Mouse (Mus musculus) cerebellum, adult 18-20 months (tissue): Measurements from ENCODE around the gene Msi2.
A peak's percentile ranks its signal among the peaks of the same experiment; 100 is the strongest.

Experiments used
- DNase-seq, 2 experiments: peaks; one replicate each; pipeline ENCODE4 v3.0.0; 2021

Msi2 gene

DNA sequence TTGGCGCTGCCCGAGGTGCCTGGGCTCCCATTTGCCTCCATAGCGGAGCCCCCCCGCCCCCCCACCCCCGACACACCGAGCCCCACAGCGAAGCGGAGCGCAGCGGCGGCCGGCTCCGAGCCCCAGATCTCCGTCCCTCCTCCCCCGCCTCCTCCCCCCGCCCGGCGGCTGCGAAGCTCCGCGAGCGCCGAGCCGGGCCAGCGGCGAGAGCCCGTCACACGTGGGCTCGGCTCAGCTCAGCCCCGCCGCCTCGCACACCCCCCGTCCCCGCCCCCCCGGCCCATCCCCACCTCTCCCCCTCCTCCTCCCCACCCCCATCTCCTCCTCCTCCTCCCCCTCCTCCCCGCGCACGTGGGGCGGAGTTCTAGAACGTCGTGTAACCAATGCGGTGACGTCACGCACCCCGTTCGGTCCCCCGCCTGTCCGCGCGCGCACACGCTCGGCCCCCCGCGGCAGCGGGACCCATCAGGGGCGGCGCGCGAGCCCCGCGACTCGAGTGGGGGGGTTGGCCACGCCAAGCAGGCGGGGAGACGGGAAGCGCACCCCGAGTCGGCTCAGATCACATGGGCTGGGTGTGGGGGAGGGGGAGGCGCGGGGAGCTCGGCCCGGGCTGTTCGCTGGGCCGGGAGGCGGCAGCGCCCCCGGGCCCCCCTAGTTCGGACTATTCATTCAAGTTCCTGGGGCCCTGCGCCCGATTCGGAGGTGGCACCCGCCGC is at the start of gene Msi2:
Gene Msi2, minus strand, starts transcription at position 464 of the 716 bp plus-strand sequence.
- peak; percentile 92 to 95 for DNase-seq

DNA sequence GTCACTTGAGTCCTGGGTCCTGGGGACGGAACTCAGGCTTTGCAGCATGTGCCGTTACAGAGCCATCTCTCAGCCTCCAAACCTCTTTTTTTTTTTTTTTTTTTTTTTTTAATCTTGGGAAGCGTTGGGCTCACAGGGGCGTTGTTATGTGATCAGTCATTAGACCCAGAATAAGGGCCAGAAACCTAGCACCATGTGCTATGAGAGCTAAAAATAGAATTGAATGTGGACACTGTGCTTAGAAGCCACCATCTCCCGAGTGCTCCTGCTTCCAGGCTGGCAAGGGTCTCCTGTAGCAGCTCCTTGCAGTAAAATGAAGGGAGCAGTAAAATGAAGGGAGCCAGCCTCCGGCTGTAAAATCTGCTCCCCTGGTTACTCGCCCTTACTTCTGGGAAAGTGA is 47.3 kb upstream of the Msi2 start:
- no peak for DNase-seq

DNA sequence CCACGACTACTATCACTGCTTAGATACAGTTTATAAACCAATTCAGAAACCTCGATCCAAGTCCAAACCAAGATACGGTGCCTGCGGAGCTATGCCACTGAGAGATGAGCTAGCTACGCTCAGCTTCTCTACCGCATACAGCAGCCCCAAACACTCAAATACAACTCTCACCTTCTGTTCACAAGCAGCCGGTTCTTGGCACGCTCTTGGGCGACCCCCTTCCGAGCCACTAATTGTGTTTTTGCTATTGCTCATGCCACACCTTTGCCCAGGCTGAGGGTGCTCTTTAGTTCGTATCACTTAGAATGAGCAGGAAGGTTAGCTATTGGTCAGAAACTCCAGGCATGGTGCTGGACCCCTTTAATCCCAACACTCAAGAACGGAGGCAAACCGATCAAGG is 45.1 kb upstream of the Msi2 start:
- no peak for DNase-seq

- DNase-seq = no peak
Observed at GRCm38 (mm10) chr11:88759501-88759900, 41.2 kb upstream of the Msi2 start.

DNA sequence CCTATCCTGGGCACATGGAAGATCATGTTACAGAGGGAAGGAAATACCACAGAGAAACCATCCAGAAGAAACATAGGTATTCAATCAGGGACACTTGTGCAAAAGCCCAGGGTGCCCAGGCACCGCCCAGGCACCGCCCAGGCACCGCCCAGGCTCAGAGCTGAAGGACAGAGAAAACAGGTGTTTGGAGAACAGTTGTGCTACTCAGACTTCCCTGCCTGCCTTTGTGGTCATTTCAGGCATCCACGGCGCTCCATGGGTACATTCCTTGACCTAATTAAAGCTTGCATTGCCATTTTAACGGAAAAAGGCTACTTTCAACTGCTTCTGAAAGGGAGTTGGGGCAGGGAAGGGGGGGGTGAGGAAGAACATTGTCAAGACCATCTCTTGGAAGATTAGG is 40.1 kb upstream of the Msi2 start:
- no peak for DNase-seq

- DNase-seq = no peak
Observed at GRCm38 (mm10) chr11:88745306-88745705, 27.0 kb upstream of the Msi2 start.

GRCm38 (mm10) chr11:88739574-88740295 is 21.4 kb upstream of the Msi2 start:
- DNase-seq = no peak

DNA sequence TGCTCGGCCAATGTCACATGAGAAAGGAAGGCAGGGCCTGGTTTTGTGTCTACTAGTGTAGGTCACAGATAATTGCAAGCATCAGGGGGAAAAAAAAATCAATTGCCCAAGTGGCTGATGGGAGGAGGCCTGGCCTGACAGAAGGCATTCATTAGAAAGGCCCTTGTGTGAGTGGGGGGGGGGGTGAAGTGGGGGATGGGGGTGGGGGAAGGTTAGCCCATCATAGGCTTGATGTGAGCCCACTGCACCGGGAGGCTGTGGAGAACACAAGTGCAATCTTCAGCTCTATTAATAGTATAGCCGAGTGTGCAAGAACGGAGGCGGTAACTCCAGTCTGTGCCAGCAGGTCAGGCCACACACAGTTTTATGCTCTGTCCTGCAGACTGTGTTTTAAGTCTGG is 11.1 kb upstream of the Msi2 start:
- no peak for DNase-seq

DNA sequence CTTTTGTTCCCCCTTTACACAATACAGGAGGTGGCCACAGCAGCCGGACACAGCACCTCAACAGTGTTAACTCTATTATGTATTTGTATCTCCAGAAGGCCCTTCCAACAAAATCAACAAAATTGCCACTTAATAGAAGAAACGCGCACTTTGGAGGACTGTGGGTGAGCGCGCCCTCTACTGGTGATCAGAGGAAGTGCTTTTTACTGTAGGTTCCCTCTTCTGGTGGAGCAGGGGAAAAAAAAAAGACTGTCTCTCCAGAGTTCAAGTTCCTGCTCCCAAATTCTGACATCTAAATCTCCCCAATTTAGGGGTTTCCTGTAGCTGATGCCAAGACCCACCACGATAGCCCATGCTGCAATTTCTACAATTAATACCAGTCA is 10.2 kb upstream of the Msi2 start:
- peak; percentile 72 to 85 for DNase-seq

- no peak for DNase-seq
Observed at GRCm38 (mm10) chr11:88727768-88728507, 9.6 kb upstream of the Msi2 start.

DNA sequence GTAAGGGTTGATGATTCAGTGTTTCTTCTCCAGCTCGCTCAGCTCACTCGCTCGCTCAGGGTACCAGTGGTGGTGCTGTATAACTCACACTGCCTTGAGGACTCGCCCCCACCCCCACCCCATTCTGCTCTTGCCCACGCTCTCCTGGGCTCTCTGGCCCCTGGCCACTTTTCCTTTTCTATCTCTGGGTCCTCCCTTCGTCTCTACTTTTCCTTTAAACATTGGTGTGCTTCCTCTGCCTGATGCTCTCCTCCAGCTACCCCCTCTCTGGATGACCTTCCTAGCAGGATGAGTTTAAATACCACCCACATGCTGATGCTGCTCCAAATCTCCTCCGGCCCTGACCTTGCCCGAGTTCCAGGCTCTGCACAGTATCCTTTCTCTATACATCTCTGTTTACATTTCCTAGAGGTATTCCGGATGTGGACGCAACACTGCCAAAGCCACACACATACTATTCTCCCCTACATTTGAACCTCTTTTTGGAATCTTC is 2.9 kb upstream of the Msi2 start:
- no peak for DNase-seq

DNA sequence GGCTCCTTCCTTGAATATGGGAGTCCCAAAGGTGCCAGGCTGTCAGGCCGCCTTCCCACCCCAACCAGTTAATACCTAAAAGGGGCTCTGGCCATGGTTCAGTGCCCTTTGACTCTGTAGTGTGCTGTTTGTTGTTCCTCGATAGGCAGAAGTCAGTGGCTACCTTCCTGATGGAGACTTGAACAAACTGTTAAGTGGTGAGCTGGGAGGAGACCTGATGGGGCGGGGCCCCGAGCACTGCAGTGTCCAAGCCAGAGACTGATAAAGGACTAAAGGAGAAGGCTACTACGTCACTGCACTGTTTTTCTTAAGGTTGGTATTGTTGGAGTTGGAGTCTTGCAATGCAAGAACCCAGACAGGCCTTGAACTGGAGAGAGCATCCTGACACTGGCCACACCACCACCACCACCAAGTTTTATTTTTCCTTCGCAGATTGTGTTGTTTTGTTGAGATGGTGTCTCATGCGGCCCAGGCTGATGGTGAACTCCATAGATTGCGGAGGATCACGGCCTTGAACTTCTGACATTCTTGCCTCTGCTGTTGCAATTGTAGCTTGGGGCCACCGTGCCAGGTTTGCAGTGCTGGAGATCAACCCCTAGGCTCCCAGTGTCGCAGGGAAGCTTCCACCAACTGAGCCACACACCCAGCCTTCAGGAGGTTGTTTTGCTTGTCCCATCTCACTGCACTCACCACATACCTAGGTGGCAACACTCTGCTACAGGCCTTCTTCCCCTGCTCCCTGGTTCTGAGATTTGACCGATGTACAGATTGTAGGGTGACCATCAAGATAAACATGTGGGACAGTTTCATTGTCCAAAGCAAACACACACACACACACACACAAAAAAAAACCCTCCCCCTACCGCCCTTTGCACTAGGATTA is 2.2 kb upstream of the Msi2 start:
- no peak for DNase-seq

- no peak for DNase-seq
Observed at GRCm38 (mm10) chr11:88719601-88720000, 1.3 kb upstream of the Msi2 start.

GRCm38 (mm10) chr11:88718766-88719595 is 668 bp upstream of the Msi2 start:
- DNase-seq = peak in 1 of 2 experiments; percentile 50

- DNase-seq = no peak
Observed at GRCm38 (mm10) chr11:88717644-88718049, 666 bp downstream of the Msi2 start.

DNA sequence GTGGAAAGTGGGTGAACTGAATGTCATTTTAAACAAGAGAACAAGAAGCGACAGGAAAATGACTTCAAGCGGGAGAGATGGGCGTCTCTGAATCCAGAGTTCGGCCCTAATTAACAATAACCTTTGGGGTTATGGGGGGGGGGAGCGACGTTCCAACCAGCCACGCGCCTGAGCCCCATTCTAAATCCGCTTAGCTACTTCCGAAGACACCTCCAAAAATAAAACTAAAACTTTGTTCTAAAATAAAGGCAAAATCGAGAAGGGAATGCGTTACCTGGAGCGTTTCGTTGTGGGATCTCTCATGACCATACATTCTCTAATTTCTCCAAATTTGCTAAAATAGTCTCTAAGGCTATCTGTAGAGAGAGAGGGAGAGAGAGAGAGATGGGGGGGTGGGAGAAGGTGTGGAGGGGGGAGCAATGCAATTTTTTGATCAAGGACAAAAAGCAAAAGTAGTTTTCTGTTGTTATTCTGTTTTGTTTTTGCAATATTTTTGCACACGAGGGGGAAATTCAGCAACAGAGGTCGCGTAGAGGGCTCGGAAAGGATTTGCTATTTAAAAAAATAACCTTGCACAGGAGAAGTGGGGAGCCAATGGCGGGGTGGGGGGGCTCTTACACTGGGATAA is 1.2 kb downstream of the Msi2 start:
- DNase-seq = no peak

DNA sequence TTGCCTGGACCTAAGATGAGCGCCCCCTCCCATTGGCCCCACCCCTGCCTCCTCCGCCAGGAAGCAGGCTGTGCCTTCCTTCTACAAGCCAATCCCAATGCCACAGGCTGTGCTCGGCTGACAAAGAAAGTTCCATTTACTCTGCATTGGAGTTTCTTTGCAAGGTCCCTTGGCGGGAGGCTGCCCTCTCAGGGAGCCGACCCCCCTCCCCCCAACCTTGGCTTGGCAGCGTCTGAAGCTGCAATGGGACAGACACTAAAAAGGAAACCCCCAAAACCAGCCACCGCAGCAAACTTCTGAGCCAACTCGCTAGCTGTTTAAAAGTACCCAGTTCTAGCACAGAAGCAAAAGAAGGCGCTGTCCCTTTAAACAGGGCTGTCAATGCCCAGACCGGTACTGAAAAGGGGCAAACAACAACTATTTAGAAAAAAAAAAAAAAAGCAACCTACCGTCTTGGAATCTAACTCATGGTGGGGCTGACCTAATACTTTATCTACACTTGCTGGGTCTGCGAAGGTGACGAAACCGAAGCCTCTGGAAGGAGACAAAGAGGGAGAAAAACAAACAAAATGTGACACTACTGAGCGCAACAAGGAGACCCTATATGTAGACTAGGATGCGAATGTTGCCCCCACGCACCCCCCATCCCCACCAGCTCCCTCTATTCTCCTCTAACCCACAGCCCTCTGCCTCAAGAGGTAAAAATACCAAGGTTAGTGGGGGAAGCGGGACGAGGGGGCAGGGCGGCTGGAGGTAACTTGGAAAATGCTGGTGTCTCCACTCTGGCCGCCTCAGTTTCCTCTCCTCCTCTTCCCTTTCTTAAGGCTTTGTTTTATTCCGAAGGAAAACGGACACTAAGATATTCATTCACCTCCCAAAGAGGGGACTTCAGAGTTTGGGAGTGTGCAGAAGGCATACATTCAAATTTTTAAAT is 2.0 kb downstream of the Msi2 start:
- DNase-seq = peak; percentile 33 to 37

DNA sequence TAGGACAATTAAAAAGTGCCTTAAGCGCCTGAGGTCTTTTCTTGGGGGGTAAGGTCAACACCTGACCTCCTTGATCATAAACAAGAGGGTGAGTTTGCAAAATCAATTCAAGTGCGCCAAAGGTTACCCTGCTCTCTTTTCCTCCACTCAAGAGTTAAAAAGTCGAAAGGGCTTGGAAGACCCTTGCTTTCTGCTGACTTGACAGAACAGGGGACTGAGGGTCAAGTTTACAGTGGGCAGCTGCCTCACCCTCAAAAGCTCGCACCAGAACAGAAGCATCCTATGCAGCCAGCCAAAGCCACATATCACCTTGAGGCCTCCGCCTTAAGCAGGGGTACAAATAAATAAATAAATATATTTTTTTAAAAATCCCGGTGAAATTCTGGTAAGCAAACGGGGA is 3.0 kb downstream of the Msi2 start:
- no peak for DNase-seq

GRCm38 (mm10) chr11:88714127-88714526 is 4.2 kb downstream of the Msi2 start:
- DNase-seq = no peak

- no peak for DNase-seq
Observed at GRCm38 (mm10) chr11:88713479-88713878, 4.8 kb downstream of the Msi2 start.
